Mouse (Mus musculus): ENCODE measurements around the gene Cnr2. TPM values are rescaled to one million over a fixed set of nuclear protein-coding genes. Genes with fewer than 3 reads are reported as not detected.

Cnr2 gene
- 0.21 and 0.66 TPM in 2 replicates for polyA plus RNA-seq (2016; fragmentation: Nextera tagmentation; extraction: Ambion mirVana)

DNA sequence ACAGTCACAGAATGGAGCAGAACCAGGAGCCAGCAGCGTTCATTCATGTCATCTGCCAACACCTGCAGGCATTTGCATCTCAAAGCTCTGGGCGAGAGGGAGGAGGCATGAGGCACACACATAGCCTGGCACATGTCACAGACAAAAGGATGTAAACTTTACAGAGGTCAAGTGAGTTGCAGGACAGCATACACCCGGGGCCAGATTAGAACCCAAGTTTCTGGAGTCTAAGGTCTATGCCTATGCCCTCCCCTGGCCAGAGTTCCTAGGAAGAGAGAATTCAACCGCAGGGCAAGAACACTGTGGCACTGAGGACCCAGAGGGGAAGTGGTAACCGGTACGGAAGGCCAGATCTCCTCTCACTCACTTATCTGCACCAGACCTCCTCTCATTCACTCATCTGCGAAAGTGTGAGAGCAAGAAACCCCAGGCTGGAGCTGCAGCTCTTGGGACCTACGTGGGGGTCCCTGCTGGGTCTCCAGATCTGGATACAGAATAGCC is at the start of gene Cnr2:
Gene Cnr2, plus strand, starts transcription at position 324 of the 501 bp plus-strand sequence.
- no peak for DNase-seq (ENCODE audit: low spot score)
- H3K9me3 ChIP-seq: no peaks in the 10 kb centered on the region
- H3K27me3 ChIP-seq (ENCODE audit: insufficient read depth, poor library complexity, severe bottlenecking): no peaks in the 10 kb centered on the region
- 0 out of 2 replicates have a peak within 1 kb of the TSS, but pooled peaks have one; percentile 37 for H3K27ac ChIP-seq
- peaks cover 4% of the 10 kb centered on the region; the same call in 1 of the 2 replicates for H3K4me1 ChIP-seq (replicated peaks)
- WGBS: 54% methylated on average over 8 of the region's 8 CpGs
- no peaks in the 10 kb centered on the region for H3K36me3 ChIP-seq
- no peak within 1 kb of the TSS for H3K4me3 ChIP-seq

DNA sequence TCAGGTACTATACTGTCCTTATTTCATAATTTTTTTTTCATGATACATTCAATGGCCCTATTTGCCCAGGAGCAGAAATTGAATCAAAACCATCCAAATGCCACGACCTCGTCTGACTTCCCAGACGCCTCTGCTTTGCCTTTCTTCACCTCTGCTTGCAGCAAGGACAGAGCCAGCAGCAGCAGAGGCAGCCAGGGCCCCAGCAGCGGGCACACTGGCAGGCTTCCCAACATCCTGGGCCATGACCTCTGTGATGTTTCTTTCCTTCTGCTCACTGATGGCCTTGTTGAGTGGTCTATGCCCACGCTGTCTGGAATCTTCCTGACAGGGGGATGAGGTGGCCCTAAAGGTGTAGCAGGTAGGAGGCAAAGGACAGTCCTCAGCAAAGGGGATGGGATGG is 47.6 kb upstream of the Cnr2 start:
- no peak for DNase-seq (ENCODE audit: low spot score)
- Histone ChIP-seq H3K27ac (no peak overlapping the region), H3K4me1 (replicated peaks) (peaks cover 17% of the 10 kb centered on the region), H3K27me3 (ENCODE audit: insufficient read depth, poor library complexity, severe bottlenecking) (no peaks in the 10 kb centered on the region), H3K9me3 (no peaks in the 10 kb centered on the region), H3K4me3 (no peak overlapping the region), H3K36me3 (no peaks in the 10 kb centered on the region)
- 76% methylated on average over 5 of the region's 5 CpGs for WGBS

DNA sequence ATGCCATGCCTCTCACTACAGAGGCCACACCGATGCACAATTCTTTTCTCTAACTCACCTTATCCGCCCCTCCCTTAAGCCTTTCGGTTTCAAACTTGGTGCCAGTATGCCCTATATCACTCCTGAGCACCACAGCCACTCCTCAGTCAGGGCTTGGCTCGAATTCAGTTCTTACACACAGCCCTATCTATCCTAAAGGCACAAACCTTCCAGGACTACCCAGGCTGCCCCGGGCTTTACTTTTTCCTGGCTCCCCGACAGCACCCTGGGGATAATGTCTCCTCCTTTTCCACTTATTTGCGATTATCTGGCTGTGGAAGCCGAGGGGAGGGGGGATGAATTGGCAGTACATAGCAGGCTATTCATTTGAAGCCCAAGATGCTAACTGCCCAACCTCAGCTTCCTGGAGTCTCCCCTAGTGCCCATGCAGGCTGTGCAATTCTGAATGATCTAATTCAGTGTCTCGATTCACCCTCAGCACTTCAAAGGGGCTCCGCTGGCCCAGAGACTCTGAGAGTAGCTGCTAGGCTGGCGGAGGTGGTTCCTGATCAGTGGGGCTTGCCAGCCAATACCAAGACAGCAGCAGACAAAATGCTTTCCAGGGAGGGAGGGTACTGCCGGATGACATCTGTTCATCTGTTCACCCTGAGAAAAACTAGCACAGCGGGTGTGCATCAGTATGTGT is 44.6 kb upstream of the Cnr2 start:
- H3K4me1 ChIP-seq (replicated peaks): peaks cover 36% of the 10 kb centered on the region
- 42% methylated on average over 13 of the region's 13 CpGs for WGBS
- H3K27me3 ChIP-seq (ENCODE audit: insufficient read depth, poor library complexity, severe bottlenecking): no peaks in the 10 kb centered on the region
- H3K27ac ChIP-seq: peak overlapping the region; percentile 77
- no peaks in the 10 kb centered on the region for H3K9me3 ChIP-seq
- DNase-seq (ENCODE audit: low spot score): no peak
- H3K36me3 ChIP-seq: no peaks in the 10 kb centered on the region
- H3K4me3 ChIP-seq: 0 out of 2 replicates have a peak overlapping the region, but pooled peaks have one; percentile 3

DNA sequence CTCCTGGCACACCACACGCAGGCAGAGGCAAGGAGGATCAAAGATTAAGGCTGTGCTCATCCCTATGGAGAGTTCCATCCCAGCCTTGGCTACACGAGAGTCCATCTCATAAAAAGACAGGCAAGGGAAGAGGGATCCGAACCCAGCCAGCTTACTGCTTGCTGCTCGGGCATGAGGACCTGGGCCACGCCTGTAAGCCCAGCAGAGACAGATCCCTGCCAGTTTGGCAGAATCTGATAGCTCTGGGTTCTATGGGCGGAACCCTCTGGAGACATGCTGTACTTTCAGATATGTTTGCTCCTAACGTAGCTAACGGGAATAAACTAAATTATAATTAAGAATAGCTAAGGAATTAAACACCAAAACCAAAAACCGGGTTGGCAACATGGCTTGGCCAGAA is 43.3 kb upstream of the Cnr2 start:
- no peaks in the 10 kb centered on the region for H3K27me3 ChIP-seq (ENCODE audit: insufficient read depth, poor library complexity, severe bottlenecking)
- H3K9me3 ChIP-seq: no peaks in the 10 kb centered on the region
- peaks cover 37% of the 10 kb centered on the region for H3K4me1 ChIP-seq (replicated peaks)
- no peak for DNase-seq (ENCODE audit: low spot score)
- H3K27ac ChIP-seq: 0 out of 2 replicates have a peak overlapping the region, but pooled peaks have one; percentile 77
- H3K4me3 ChIP-seq: no peak overlapping the region
- H3K36me3 ChIP-seq: no peaks in the 10 kb centered on the region
- WGBS: 86% methylated on average over 9 of the region's 9 CpGs

DNA sequence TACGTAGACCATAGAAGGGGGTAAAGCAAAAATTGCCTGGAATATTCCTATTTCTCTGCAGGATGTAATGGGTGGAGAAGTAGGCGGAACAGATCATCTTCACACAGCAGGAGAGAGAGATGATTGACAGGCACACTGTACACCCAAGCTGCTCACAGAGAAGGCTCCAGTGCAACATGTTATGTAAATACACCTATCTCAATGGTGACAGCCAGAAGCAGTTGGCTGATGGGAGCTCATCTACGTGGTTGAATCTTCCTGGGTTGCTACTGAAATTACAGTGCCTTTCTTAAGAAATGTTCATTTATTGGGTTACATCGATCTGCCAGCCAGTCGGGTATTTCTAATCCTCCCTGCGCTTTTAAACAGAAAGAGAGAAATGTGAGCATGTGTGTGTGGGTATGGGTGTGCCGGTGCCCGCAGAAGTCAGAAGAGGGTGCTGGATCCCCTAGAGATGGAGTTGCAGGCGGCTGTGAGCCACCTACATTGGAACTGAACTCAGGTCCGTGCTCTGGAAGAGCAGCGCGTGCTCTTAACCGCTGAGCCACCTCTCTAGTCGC is 41.1 kb upstream of the Cnr2 start:
- peak overlapping the region; percentile 99 for H3K27ac ChIP-seq
- DNase-seq (ENCODE audit: low spot score): no peak
- no peaks in the 10 kb centered on the region for H3K27me3 ChIP-seq (ENCODE audit: insufficient read depth, poor library complexity, severe bottlenecking)
- WGBS: 92% methylated on average over 14 of the region's 14 CpGs
- peaks cover 5% of the 10 kb centered on the region; the same call in 1 of the 2 replicates for H3K36me3 ChIP-seq
- H3K9me3 ChIP-seq: no peaks in the 10 kb centered on the region
- H3K4me1 ChIP-seq (replicated peaks): peaks cover 50% of the 10 kb centered on the region
- H3K4me3 ChIP-seq: peak overlapping the region; percentile 93; the same call in 1 of the 2 replicates

DNA sequence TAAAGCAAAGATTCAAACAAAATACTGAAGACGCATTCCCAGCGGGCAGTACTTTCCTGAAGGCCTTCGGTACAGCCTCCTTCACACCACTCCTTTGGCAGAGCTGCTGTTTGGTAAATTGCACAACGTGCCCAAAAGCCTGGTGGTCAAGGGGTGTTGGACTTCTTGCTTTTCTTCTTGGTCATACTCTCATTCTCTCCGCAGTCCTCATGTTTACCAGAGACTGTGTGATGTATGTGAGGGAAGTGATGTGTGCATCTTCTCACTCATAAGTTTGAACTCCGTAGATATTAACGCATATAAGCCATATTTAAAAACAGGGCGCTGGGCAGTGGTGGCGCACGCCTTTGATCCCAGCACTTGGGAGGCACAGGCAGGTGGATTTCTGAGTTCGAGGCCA is 40.6 kb upstream of the Cnr2 start:
- Histone ChIP-seq H3K36me3 (peaks cover 10% of the 10 kb centered on the region), H3K27me3 (ENCODE audit: insufficient read depth, poor library complexity, severe bottlenecking) (no peaks in the 10 kb centered on the region), H3K9me3 (no peaks in the 10 kb centered on the region), H3K4me3 (peak overlapping the region; percentile 93), H3K27ac (peak overlapping the region; percentile 99), H3K4me1 (replicated peaks) (peaks cover 56% of the 10 kb centered on the region)
- no peak for DNase-seq (ENCODE audit: low spot score)
- WGBS: 76% methylated on average over 11 of the region's 11 CpGs

DNA sequence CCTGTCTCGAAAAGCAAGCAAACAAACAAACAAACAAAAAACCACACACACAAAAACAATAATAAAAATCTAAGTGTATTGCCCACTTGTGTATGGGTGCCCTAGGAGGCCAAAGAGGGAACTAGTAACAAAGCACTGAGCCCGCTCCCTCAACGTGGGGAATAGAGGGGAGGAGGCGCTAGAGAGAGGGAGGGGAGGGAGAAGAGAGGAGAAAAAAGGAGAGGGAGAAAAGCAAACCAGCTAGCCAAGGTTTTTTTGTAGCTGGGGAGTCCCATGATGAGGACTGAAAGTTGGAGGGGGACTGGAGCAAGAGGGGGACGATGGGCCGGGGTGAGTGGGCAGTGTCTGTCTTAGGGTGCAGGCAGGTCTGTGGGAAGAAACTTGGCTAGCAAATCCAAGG is 40.1 kb upstream of the Cnr2 start:
- H3K4me1 ChIP-seq (replicated peaks): peaks cover 58% of the 10 kb centered on the region
- H3K27me3 ChIP-seq (ENCODE audit: insufficient read depth, poor library complexity, severe bottlenecking): no peaks in the 10 kb centered on the region
- peak overlapping the region; percentile 99 for H3K27ac ChIP-seq
- H3K4me3 ChIP-seq: peak overlapping the region; percentile 93
- no peak for DNase-seq (ENCODE audit: low spot score)
- peaks cover 14% of the 10 kb centered on the region for H3K36me3 ChIP-seq
- no peaks in the 10 kb centered on the region for H3K9me3 ChIP-seq
- WGBS: 8% methylated on average over 6 of the region's 6 CpGs

DNA sequence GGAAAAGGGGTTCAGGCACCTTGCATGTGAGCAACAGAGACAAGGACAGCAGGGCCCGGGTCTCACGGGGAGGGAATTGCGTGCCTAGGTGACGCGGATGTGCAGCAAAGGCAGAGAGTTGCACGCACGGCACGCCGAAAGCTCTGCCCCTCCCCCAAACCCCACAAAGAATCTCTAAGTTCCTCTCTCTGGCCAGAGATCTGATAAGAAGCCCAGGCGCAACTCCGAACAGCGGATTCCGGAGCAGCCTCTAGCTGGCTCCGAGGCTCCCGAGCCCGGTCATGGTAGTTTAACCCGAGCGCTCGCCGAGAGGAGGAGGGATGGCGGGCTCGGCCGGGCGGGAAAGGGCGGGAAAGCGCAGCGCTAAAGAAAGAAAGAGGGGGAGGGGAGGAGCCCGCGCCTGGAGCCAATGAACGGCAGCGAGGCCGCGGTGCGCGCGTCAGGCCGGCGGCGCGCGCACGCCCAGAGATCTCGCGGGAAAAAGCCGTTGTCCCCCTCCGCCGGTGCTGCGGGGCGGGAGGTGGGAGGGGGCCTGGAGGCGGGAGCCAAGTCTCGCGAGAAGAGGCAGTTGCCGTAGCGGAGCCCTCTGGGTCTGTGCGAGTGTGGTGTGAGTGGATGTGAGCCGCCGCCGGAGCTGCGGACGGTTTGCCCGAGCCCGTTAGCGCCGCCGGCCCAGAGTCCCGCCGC is 39.5 kb upstream of the Cnr2 start, which contains the start of gene Srsf10:
Gene Srsf10, plus strand, starts transcription at position 212 of the 687 bp plus-strand sequence.
- Histone ChIP-seq H3K27ac (peak within 1 kb of the TSS; percentile 99), H3K27me3 (ENCODE audit: insufficient read depth, poor library complexity, severe bottlenecking) (no peaks in the 10 kb centered on the region), H3K4me1 (replicated peaks) (peaks cover 55% of the 10 kb centered on the region), H3K4me3 (peak within 1 kb of the TSS; percentile 93), H3K36me3 (peaks cover 20% of the 10 kb centered on the region), H3K9me3 (no peaks in the 10 kb centered on the region)
- under 1% methylated on average over 67 of the region's 67 CpGs for WGBS
- DNase-seq (ENCODE audit: low spot score): peak; percentile 99

DNA sequence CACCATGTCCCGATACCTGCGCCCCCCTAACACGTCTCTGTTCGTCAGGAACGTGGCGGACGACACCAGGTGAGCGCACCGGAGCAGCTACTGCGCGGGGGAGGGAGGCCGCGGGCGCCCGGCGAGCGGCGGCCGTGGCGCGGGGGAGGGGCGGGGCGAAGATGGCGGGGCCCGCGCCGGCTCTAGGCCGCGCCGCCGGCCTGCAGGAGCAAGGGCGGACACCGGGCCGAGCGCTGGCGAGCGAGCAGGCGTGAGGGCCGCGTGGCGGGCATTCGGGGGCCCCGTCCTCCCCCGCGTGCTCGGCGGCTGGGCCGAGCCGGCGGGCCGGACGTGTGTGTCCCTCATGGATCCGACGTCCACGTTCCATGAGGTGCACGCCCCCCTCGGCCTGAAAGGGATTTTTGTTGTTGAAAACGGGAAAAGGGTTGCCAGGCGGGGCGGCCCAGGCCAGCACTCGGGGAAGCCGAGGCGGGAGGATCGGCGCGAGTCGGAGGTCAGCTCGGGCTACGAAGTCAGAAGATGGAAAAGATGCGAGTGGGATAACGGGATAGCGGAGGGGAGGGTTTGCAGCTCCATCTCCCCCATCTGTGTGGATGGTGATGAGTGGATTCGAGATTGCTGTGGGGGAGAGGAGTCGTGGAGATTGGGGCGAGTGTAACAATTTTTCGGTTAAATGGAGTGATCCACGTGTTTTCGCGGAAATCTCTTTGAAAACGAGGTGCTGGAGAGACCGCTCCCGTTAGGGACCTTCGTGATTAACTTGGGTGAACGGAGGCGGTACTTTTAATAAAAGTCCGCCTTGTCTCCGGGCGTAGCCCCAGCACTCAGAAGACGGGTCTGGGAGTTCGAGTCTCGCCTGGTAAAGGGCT is 38.7 kb upstream of the Cnr2 start:
- no peaks in the 10 kb centered on the region for H3K9me3 ChIP-seq
- peaks cover 49% of the 10 kb centered on the region for H3K4me1 ChIP-seq (replicated peaks)
- peaks cover 27% of the 10 kb centered on the region for H3K36me3 ChIP-seq
- H3K27ac ChIP-seq: peak overlapping the region; percentile 99
- H3K4me3 ChIP-seq: peak overlapping the region; percentile 93
- under 1% methylated on average over 90 of the region's 91 CpGs for WGBS
- H3K27me3 ChIP-seq (ENCODE audit: insufficient read depth, poor library complexity, severe bottlenecking): no peaks in the 10 kb centered on the region
- peak; percentile 83 for DNase-seq (ENCODE audit: low spot score)

DNA sequence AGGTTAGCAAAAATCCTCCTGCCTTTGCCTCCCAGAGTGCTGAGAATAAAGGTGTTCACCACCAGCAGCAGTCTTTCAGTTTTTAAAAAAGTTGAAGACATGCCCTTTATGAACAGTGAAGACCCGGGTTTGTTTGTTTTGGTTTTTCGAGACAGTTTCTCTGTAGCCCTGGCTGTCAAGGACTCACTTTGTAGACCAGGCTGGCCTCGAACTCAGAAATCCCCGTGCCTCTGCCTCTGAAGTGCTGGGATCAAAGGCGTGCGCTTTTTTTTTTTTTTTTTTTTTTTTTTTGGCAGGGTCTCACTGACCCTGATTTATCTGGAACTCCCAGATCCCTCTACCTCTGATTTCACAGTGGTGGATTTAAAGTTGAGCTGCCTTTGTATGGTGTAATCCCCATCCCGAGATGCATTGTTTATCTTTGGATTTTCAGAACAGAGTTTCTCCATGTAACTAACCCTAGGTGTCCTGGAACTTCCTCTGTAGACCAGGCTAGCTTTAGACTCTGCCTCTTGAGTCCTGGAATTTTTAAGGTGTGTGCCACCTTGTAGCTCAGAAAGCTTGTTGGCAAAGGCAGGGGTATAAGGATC is 37.5 kb upstream of the Cnr2 start:
- Histone ChIP-seq H3K9me3 (no peaks in the 10 kb centered on the region), H3K27me3 (ENCODE audit: insufficient read depth, poor library complexity, severe bottlenecking) (no peaks in the 10 kb centered on the region), H3K36me3 (peaks cover 39% of the 10 kb centered on the region), H3K4me1 (replicated peaks) (peaks cover 49% of the 10 kb centered on the region), H3K4me3 (peak overlapping the region; percentile 93), H3K27ac (peak overlapping the region; percentile 99)
- WGBS: 18% methylated on average over 7 of the region's 7 CpGs
- DNase-seq (ENCODE audit: low spot score): no peak

DNA sequence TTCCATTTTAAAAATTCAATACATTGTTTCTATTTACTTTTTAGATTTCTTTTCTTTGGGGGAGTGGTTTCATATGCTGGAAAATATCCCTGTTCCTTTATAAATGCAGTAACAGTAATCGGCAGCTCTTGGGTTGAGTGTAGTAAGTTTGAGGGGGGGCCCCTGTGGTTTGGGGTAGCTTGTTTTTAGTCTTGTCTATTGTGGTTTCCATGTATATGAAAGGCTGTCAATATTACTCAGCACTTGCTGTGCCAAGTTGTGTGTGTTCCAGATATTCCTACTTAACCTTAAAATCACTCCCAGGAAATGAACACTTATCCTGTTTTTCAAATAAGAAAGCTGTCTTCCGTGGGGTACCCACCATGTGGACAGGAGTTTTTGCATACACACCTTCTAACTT is 26.2 kb upstream of the Cnr2 start:
- Histone ChIP-seq H3K9me3 (no peaks in the 10 kb centered on the region), H3K36me3 (peaks cover 67% of the 10 kb centered on the region), H3K27me3 (ENCODE audit: insufficient read depth, poor library complexity, severe bottlenecking) (no peaks in the 10 kb centered on the region), H3K27ac (no peak overlapping the region), H3K4me3 (no peak overlapping the region), H3K4me1 (replicated peaks) (peaks cover 26% of the 10 kb centered on the region)
- 74% methylated on average over 2 of the region's 2 CpGs for WGBS
- DNase-seq (ENCODE audit: low spot score): no peak
